Mouse (Mus musculus) kidney, adult 2 months (tissue): ENCODE data around the gene Psors1c2.

Experiments
- CTCF ChIP-seq: fragments of 200-500 bp; conservative IDR thresholded peaks from 2 replicates; pipeline ENCODE4 v1.5.1; 2011; ENCODE audit warnings: low read depth, mild to moderate bottlenecking, control low read depth, low read length, moderate library complexity, mixed read lengths; ENCODE audit not compliant: insufficient read depth, insufficient read length
- POLR2A ChIP-seq: fragments of 200-500 bp; IDR thresholded peaks from one replicate; pipeline ENCODE4 v1.6.1; 2011; ENCODE audit warnings: low read depth, low read length, control low read depth

DNA sequence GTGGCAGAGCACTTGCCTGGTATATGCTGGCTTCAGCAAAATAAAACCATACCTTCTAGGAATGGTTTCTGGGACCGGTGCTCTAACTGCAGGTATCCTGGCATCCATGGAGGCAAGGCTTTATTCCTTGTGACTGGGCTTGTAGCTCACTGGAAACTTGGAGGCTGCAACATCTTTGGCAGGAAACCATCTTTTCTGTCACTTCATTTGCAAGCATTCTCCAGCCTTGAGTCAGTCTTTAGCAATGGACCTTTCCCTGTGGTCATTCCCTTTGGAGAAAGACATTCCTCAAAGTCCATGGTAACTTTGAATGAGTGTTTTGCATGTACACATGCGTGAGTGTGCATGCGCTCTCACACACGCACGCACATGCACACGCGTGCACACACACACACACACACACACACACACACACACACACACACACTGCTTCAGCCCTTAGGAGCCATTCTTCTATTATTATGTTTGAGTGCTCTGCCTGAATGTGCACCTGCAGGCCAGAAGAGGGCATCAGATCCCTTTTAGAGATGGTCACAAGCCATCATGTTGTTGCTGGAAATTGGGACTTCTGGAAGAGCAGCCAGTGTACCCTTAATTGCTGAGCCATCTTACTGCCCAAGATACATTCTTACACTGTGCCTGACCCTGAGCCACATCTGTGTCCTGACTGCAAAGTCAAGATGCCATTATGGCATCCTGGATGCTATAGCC, 19.9 kb upstream of the Psors1c2 start:
- TF ChIP-seq CTCF: peak; percentile 47
- no peak for TF ChIP-seq POLR2A
